Mouse (Mus musculus): ENCODE measurements at regions not wholly inside any gene's neighbourhood (a gene's known extent, or its start where the extent isn't known, plus 50 kb on each side); places are given as distances from the start of the nearest gene placed in this dataset.

- no peak for DNase-seq
Measured at GRCm38 (mm10) chr14:76188105-76188645, 77.5 kb downstream of the Nufip1 start.

- no peak for DNase-seq
Measured at GRCm38 (mm10) chr14:76195324-76195723, 84.6 kb downstream of the Nufip1 start.

GRCm38 (mm10) chr14:76197357-76197756 lies 86.7 kb downstream of the Nufip1 start:
- DNase-seq: no peak

- no peak for DNase-seq
Measured at GRCm38 (mm10) chr14:76198406-76198805, 87.7 kb downstream of the Nufip1 start.

GRCm38 (mm10) chr14:76202595-76202994 lies 91.9 kb downstream of the Nufip1 start:
- DNase-seq: no peak

GRCm38 (mm10) chr14:76203135-76203534 lies 92.4 kb downstream of the Nufip1 start:
- no peak for DNase-seq

GRCm38 (mm10) chr14:76216446-76217177 lies 105.9 kb downstream of the Nufip1 start:
- DNase-seq: no peak

- DNase-seq: peak; percentile 13 to 48
Measured at GRCm38 (mm10) chr14:76217178-76217500, 106.4 kb downstream of the Nufip1 start.

- DNase-seq: peak; percentile 4 to 49
Measured at GRCm38 (mm10) chr14:76217571-76218256, 107.0 kb downstream of the Nufip1 start.

GRCm38 (mm10) chr14:76220952-76221351 lies 110.3 kb downstream of the Nufip1 start:
- DNase-seq: no peak

GRCm38 (mm10) chr14:76221617-76222319 lies 111.1 kb downstream of the Nufip1 start:
- no peak for DNase-seq

GRCm38 (mm10) chr14:76222320-76222626 lies 111.6 kb downstream of the Nufip1 start:
- no peak for DNase-seq

GRCm38 (mm10) chr14:76223036-76223650 lies 112.5 kb downstream of the Nufip1 start:
- DNase-seq: no peak

GRCm38 (mm10) chr14:76223903-76224302 lies 113.2 kb downstream of the Nufip1 start:
- no peak for DNase-seq

- no peak for DNase-seq
Measured at GRCm38 (mm10) chr14:76225532-76225931, 114.8 kb downstream of the Nufip1 start.

GRCm38 (mm10) chr14:76226621-76227297 lies 116.1 kb downstream of the Nufip1 start:
- no peak for DNase-seq

- no peak for DNase-seq
Measured at GRCm38 (mm10) chr14:76228968-76229555, 118.4 kb downstream of the Nufip1 start.

GRCm38 (mm10) chr14:76239856-76240493 lies 129.3 kb downstream of the Nufip1 start:
- DNase-seq: no peak

GRCm38 (mm10) chr14:76243581-76244337 lies 133.1 kb downstream of the Nufip1 start:
- no peak for DNase-seq

- DNase-seq: no peak
Measured at GRCm38 (mm10) chr14:76244338-76245062, 133.8 kb downstream of the Nufip1 start.
